Mouse (Mus musculus) lung, postnatal 0 days (tissue): Measurements from ENCODE around the gene Oprm1.

Experiments
- CTCF ChIP-seq: IDR thresholded peaks from 2 replicates; pipeline ENCODE4 v1.5.1; 2016; ENCODE audit warnings: antibody characterized with exemption, mild to moderate bottlenecking
- EP300 ChIP-seq: IDR thresholded peaks from 2 replicates; pipeline ENCODE4 v1.6.1; 2016; ENCODE audit warnings: antibody characterized with exemption, mild to moderate bottlenecking, control low read depth

DNA sequence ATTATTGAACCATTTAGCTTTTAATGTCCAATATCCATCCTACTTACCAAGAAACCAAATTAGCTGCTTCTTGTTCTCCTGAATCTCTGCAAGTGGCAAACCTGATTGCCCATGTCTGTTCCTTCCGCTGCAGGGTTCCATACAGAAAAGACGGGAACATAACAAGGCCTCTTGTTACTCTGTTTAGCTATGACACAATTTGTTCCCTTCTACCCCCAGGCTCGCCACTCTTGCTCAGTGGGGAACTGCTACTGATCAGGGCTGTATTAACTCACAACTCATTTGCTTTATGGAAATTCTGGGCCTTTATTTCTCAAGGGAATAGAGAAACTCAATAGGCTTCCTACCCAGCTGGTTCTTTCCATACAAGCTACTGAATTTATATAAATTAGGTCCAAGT, 97.5 kb downstream of the Oprm1 start:
- TF ChIP-seq CTCF (no peak), EP300 (no peak)
